Mouse (Mus musculus): ENCODE data around the gene Simc1.

The Simc1 gene

DNA sequence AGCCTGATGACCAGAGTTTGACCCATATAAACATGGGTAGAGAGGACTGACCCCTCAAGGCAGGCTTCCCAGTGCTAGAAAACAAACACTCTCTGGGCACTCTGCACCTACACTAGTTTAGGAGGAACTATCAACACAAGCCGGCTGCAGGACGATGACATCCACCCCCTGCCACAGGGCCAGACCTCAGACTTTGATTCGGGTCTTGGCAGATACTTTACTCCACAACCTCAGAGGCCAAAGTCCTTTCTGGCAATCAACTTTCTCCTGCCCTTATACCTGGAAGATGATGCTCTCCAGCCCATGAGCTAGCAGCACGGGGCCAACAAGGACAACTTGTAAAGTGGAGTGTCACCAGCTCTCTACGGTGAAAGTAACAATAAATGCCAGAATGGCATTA lies 79.3 kb downstream of the Simc1 start:
- no peak for DNase-seq (ENCODE audit: low read depth, low spot score)

DNA sequence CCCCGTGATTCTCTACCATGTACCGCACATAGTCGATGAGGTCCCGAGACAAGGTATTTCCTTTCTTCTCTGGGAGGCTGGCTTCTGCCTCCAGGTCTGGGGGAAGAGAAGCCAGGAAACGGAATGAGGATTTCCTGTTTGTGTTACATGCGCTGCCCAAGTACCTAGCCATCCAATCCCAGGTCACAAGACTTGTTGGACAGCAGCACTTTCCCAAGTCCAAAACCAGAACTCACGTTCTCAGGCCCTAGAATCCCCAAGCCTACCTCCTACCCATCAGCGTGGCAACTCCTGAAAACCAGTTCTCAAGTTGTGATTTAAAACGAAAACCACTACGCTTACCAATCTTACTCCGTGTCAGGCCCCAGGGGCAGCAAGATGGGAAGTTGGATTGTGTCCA lies 82.3 kb downstream of the Simc1 start:
- no peak for DNase-seq (ENCODE audit: low read depth, low spot score)

DNA sequence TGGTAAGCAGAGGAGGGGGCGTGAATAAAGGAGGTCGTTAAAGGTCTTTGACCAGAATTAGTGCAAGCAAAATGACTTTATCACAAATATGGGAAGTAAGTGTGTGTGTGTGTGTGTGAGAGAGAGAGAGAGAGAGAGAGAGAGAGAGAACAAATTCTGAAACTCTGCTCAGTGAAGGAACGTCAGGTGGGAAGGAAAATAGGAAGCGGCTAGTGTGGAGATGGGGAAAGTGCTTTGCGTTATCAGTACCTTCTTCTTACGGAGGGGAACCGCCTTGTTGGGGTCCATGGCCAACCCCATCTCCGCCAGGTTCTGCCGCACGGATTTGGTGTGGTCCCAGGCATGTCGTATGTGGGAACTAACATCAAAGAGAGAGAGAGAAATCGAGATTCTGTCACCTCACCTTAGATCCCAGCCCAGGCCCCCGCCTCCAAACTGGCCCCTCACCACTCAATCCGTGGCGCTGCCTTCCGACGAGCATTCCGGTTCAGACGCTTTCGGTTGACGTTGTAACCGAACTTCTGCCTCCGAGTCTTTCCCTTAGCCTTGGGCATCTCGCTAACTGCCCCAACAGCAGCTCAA lies 85.9 kb downstream of the Simc1 start:
- no peak for DNase-seq (ENCODE audit: low read depth, low spot score)

DNA sequence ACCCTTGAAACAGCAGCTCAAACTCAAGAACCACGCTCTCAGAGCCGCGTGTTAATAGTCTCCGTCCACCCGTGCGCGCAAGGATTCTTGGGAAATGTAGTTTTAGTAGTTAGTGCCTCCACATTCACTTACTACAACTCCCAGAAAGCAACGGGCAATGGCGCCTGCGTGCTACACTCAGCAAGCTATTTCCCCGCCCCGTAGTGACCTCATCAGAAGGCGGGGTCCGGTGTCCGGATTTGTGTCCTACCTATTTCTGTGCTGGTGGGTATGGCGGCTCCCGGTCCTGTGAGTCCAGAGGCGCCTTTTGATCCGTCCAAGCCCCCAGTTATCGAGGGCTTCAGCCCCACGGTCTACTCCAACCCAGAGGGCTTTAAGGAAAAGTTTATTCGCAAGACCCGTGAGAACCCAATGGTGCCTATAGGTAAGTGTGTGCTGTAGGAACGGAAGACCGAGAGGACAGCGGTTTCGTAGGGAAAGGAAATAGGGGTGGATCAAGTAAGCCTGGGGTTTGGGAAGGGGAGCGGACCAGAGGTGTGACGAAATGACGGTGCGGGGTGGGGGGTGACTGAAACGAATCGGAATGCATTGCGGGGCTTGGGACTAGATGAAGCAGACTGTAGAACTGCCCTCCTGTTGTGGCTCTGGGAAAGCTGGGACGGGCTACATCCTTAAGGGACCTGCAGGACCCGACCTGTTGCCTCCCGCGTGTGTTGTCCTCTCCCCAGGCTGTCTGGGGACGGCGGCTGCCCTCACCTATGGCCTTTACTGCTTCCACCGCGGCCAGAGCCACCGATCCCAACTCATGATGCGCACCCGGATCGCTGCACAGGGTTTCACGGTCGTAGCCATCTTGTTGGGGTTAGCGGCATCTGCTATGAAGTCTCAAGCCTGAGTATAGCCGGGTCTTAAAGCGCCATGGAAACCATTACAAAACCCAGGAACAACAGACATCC lies 86.7 kb downstream of the Simc1 start, which contains the start of the genes Nop16 and Higd2a:
TSS of gene Nop16 (minus strand) at position 95 of the 956 bp plus-strand sequence.
TSS of gene Higd2a (plus strand) at position 212 of the 956 bp plus-strand sequence.
- DNase-seq (ENCODE audit: low read depth, low spot score), result peak; percentile 97

DNA sequence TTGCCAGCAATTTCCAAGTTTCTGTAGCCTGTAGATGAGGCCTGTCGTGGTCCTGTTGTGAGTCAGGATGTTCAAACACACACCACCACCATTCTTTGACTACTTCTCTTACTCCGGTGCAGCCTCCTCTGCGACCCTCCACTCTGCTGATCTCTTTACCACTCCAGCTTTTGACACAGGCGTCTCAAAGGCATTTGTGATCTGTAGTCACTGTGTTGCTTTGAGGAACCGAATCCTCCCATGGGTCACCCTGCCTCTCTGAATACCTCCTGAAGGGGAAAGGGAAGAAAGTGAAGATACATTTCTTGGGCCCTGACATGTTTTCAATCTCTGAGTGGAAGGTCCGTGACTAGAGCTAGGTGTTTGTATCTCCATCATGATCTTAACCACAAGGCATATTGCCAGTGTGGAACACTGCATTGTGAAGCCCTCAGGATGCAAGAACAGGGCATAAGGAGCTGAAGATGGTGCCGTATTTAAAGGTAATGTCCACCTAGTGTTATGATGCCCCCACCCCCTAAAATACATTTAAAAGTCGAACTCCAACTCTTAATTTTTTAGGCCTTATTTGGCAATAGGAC lies 88.3 kb downstream of the Simc1 start:
- DNase-seq (ENCODE audit: low read depth, low spot score), result no peak

DNA sequence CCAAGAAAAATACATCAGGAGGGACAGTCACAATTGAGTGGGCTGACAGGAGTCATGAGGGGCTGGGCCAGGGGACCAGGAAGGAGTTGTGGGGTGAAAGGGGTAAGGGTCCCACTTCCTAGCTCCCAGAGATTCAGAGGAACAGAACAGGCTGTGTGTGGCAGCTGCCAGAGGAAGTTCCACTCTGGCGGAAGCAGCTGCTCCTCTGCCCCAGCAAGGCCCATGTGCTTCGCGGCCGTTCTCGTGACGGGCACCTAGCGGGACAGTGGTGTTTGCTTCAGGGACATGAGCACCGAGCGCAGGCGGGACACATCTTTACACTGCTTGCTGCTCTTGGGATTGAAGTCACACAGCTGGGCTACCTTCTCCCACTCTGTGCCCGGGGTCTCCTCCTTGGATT lies 90.0 kb downstream of the Simc1 start:
- no peak for DNase-seq (ENCODE audit: low read depth, low spot score)

DNA sequence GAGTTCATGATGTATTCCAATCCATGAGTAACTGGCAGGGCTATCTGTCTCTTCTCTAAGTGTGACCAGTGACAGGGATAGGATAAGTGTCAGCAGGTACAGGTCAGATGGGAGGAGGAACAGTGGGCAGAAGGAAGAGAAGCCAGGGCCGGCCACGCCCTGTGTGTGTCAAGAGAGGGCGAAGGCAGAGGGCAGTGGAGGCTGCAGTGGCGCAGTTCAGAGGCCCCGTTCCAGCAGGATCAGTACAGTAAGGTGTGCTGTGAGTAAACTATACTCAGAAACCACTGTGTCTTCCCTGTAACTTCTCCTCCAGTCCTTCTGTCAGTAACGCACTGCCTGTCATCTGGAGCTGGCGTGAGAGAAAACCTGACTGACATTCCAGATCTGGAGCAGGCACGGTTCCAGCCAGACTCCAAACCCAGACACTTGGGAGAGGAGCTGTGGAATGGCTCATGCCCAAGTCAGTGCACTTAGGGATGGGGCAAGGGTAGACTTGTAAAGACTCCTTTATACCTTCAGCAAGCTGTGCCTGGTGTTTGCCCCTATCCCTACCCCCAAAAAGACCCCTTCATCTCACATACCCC lies 92.6 kb downstream of the Simc1 start:
- no peak for DNase-seq (ENCODE audit: low read depth, low spot score)

DNA sequence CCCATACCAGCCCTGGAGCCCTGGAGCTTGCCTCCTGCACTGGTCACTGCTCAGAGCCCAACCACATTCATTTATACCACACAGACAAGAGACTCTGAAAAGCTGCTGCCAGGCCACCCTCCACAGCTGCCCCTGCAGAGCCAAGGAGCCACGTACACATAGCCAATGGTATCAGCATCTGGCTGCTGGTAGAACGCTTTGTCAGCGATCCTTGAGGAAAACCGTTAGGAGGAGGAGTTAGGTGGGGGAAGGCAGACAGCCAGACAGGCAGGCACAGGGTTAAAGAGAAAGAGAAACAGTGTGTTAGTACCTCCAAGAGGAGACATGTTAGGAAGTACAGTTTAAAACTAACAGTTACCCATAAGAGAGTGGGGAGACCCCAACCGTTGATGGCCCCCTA lies 93.3 kb downstream of the Simc1 start:
- no peak for DNase-seq (ENCODE audit: low read depth, low spot score)

DNA sequence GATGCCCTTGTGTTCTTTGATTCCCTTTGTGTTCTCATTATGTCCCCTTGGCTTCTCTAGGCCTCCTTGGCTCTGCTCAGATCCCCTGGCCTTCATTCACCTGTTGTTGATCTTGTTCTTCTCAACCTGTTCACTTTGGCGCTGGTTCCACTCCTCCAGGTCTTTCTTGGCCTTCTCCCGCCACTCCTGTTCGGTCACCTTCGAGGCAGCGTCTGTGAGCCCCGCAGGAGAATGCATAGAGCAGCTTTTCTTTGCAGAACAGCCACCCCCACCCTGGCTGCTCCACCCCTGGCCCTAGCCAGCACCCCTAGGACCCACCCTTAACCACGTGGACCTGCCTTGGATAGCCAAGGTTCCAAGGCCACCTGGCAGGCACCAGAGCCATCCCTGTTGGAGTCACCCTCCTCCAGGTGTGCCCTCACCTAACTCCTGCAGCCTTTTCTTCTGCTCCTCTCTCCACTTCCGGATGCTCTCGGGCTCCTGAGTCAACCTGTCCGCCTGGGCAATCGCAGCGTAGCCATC lies 95.1 kb downstream of the Simc1 start:
- no peak for DNase-seq (ENCODE audit: low read depth, low spot score)

All from CD4-positive helper T cell, adult 2 months (primary cell).